Comparison of ENCODE assay signal across 8 mouse cellular contexts in the genomic region with DNA sequence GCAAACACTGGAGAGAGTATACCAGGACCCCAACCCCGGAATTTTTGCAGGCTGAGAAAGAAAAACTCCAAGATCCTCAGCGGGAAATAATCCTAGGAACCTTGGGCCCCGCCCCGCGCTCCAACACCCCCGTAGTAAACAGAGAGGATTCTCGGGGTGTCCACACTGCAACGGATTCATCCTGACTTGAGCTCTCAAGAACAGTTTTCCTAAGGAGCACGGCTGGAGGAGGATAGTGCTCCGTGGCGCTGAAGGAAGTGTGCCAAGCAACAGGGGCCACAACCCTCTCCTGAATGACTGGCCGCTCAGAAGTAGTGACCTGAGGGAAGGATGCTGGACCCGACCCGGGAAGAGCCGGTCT. TPM values are rescaled to one million over a fixed set of nuclear protein-coding genes. Genes with fewer than 3 reads are reported as not detected.
DNase-seq lines count a peak whose midpoint lies in the region; ATAC-seq lines count a peak whose summit lies in the region.

No protein-coding gene starts in this region.

- H3K36me3 ChIP-seq in lung, embryonic 15.5 days: no peaks in the 10 kb centered on the region
- peaks cover 10% of the 10 kb centered on the region for H3K36me3 ChIP-seq in embryonic facial prominence, embryonic 13.5 days
- H3K36me3 ChIP-seq in hindbrain, embryonic 14.5 days (replicated peaks; ENCODE audit: control insufficient read depth, insufficient read depth): peaks cover 21% of the 10 kb centered on the region
- 0 out of 2 replicates have a peak, but pooled peaks cover 3% of the 10 kb centered on the region for H3K36me3 ChIP-seq in midbrain, embryonic 15.5 days (replicated peaks)

- H3K27me3 ChIP-seq in lung, embryonic 15.5 days: no peaks in the 10 kb centered on the region
- no peaks in the 10 kb centered on the region for H3K27me3 ChIP-seq in embryonic facial prominence, embryonic 13.5 days
- H3K27me3 ChIP-seq in hindbrain, embryonic 14.5 days (ENCODE audit: control insufficient read depth, insufficient read depth, low read length): no peaks in the 10 kb centered on the region
- no peaks in the 10 kb centered on the region for H3K27me3 ChIP-seq in midbrain, embryonic 15.5 days (replicated peaks)

- peak overlapping the region; percentile 78 for H3K4me2 ChIP-seq in lung, embryonic 15.5 days
- H3K4me2 ChIP-seq in embryonic facial prominence, embryonic 13.5 days: peak overlapping the region; percentile 78
- peak overlapping the region; percentile 84 for H3K4me2 ChIP-seq in hindbrain, embryonic 14.5 days (replicated peaks)
- H3K4me2 ChIP-seq in midbrain, embryonic 15.5 days: peak overlapping the region; percentile 82

- H3K9me3 ChIP-seq in lung, embryonic 15.5 days: no peaks in the 10 kb centered on the region
- no peaks in the 10 kb centered on the region for H3K9me3 ChIP-seq in embryonic facial prominence, embryonic 13.5 days
- no peaks in the 10 kb centered on the region for H3K9me3 ChIP-seq in hindbrain, embryonic 14.5 days (ENCODE audit: control insufficient read depth, low read length)
- H3K9me3 ChIP-seq in midbrain, embryonic 15.5 days: no peaks in the 10 kb centered on the region

- H3K4me1 ChIP-seq in lung, embryonic 15.5 days: peaks cover 9% of the 10 kb centered on the region
- H3K4me1 ChIP-seq in embryonic facial prominence, embryonic 13.5 days: no peaks in the 10 kb centered on the region; the same call in 1 of the 2 replicates
- H3K4me1 ChIP-seq in hindbrain, embryonic 14.5 days (replicated peaks; ENCODE audit: control insufficient read depth, insufficient read depth, low read length): peaks cover 11% of the 10 kb centered on the region
- peaks cover 16% of the 10 kb centered on the region for H3K4me1 ChIP-seq in midbrain, embryonic 15.5 days

- H3K27ac ChIP-seq in lung, embryonic 15.5 days: peak overlapping the region; percentile 97
- peak overlapping the region; percentile 97 for H3K27ac ChIP-seq in embryonic facial prominence, embryonic 13.5 days
- H3K27ac ChIP-seq in hindbrain, embryonic 14.5 days: peak overlapping the region; percentile 94
- peak overlapping the region; percentile 97 for H3K27ac ChIP-seq in midbrain, embryonic 15.5 days

- intact Hi-C loops in gastrocnemius, postnatal 14 days (cut with DNase I; ENCODE audit: low total_unique reads): no loop called here

- no peak for ATAC-seq in lung, embryonic 15.5 days (ENCODE audit: borderline replicate concordance, extremely low read depth, low FRiP score, low TSS enrichment)
- no peak; the same call in 1 of the 2 replicates for ATAC-seq in embryonic facial prominence, embryonic 13.5 days (ENCODE audit: insufficient number of reproducible peaks, insufficient read depth, low FRiP score, low TSS enrichment, low read depth)
- no peak; the same call in 1 of the 2 replicates for ATAC-seq in hindbrain, embryonic 14.5 days (ENCODE audit: low FRiP score)
- ATAC-seq in midbrain, embryonic 15.5 days (replicated peaks): no peak

- DNase-seq in lung, postnatal 25 days (ENCODE audit: low spot score): no peak
- peak; percentile 38 for DNase-seq in hindbrain, embryonic 14.5 days (ENCODE audit: low spot score)
- no peak for DNase-seq in spleen, postnatal 36 days (ENCODE audit: low spot score in 2 of 2)
- no peak for DNase-seq in urinary bladder, postnatal 25 days (ENCODE audit: low spot score)
- DNase-seq in gastrocnemius, postnatal 14 days: no peak

- H3K9ac ChIP-seq in lung, embryonic 15.5 days: peak overlapping the region; percentile 68
- H3K9ac ChIP-seq in embryonic facial prominence, embryonic 13.5 days: peak overlapping the region; percentile 85
- H3K9ac ChIP-seq in hindbrain, embryonic 14.5 days: peak overlapping the region; percentile 80
- peak overlapping the region; percentile 83 for H3K9ac ChIP-seq in midbrain, embryonic 15.5 days

- under 1% methylated on average over 15 of the region's 15 CpGs for WGBS in lung, embryonic 15.5 days
- 0% methylated on average over 15 of the region's 15 CpGs for WGBS in embryonic facial prominence, embryonic 13.5 days
- WGBS in hindbrain, embryonic 14.5 days: under 1% methylated on average over 15 of the region's 15 CpGs
- under 1% methylated on average over 15 of the region's 15 CpGs for WGBS in midbrain, embryonic 15.5 days

- H3K4me3 ChIP-seq in lung, embryonic 15.5 days: peak overlapping the region; percentile 79
- peak overlapping the region; percentile 83 for H3K4me3 ChIP-seq in embryonic facial prominence, embryonic 13.5 days
- H3K4me3 ChIP-seq in hindbrain, embryonic 14.5 days (replicated peaks; ENCODE audit: low read length): peak overlapping the region; percentile 82
- peak overlapping the region; percentile 84 for H3K4me3 ChIP-seq in midbrain, embryonic 15.5 days

RNA-seq across cellular contexts. Expression of a gene that starts 0.5 kb away (rescaled TPM):
- polyA plus RNA-seq in lung, embryonic 15.5 days (2015; fragmentation: Nextera tagmentation; extraction: Ambion mirVana): 10.2 and 11.4 TPM in 2 replicates
- polyA plus RNA-seq in embryonic facial prominence, embryonic 13.5 days (2015; fragmentation: Nextera tagmentation; extraction: Ambion mirVana): 13.0 and 15.4 TPM in 2 replicates
- 18.3 and 20.3 TPM in 2 replicates for polyA plus RNA-seq in hindbrain, embryonic 14.5 days (2014; fragmentation: Nextera tagmentation; extraction: Ambion mirVana)
- polyA plus RNA-seq in midbrain, embryonic 15.5 days (2015; fragmentation: Nextera tagmentation; extraction: Ambion mirVana): 11.7 and 13.0 TPM in 2 replicates
- 1 to 10 TPM; 4.1 to 4.6 TPM for total RNA-seq in gastrocnemius, postnatal 14 days (2021)

RNA-seq across cellular contexts. Expression of a gene that starts 25.6 kb away (rescaled TPM):
- 0.06 TPM in 1 of 2 replicates, not detected in the other for polyA plus RNA-seq in lung, embryonic 15.5 days (2015; fragmentation: Nextera tagmentation; extraction: Ambion mirVana)
- not detected in 2 replicates for polyA plus RNA-seq in embryonic facial prominence, embryonic 13.5 days (2015; fragmentation: Nextera tagmentation; extraction: Ambion mirVana)
- not detected in 2 replicates for polyA plus RNA-seq in hindbrain, embryonic 14.5 days (2014; fragmentation: Nextera tagmentation; extraction: Ambion mirVana)
- polyA plus RNA-seq in midbrain, embryonic 15.5 days (2015; fragmentation: Nextera tagmentation; extraction: Ambion mirVana): not detected in 2 replicates
- total RNA-seq in gastrocnemius, postnatal 14 days (2021): not detected
